Mouse (Mus musculus) midbrain, postnatal 0 days (tissue): ENCODE measurements at regions not wholly inside any gene's neighbourhood (a gene's known extent, or its start where the extent isn't known, plus 50 kb on each side); places are given as distances from the start of the nearest gene placed in this dataset.

ENCODE experiments used
- ATAC-seq: fragments of 200-750 bp; cut with Nextera tagmentation; 2 replicates; pipeline ENCODE4 v1.8.0; 2017; ENCODE audit warnings: moderate number of reproducible peaks, mild to moderate bottlenecking, moderate TSS enrichment, moderate library complexity; ENCODE audit not compliant: low FRiP score
- DNase-seq: peaks from one replicate; pipeline ENCODE4 v3.0.0-alpha.2; 2015; ENCODE audit warnings: low spot score
- H3K27ac ChIP-seq: fragments of 300-500 bp; sonication (generic); 2 replicates; pipeline ENCODE4 v1.5.1; 2014; ENCODE audit warnings: low read depth, mild to moderate bottlenecking, low read length, mixed read lengths
- H3K27me3 ChIP-seq: fragments of 300-500 bp; sonication (generic); 2 replicates; pipeline ENCODE4 v1.6.1; 2014; ENCODE audit warnings: low read length, control low read depth, mixed read lengths; ENCODE audit not compliant: insufficient read depth
- H3K36me3 ChIP-seq: fragments of 300-500 bp; sonication (generic); 2 replicates; pipeline ENCODE4 v1.6.1; 2014; ENCODE audit warnings: low read length, control low read depth, mixed read lengths; ENCODE audit not compliant: insufficient read depth
- H3K4me1 ChIP-seq: fragments of 300-500 bp; sonication (generic); 2 replicates; pipeline ENCODE4 v1.6.1; 2014; ENCODE audit warnings: mild to moderate bottlenecking, control low read depth, antibody characterized with exemption, low read length, mixed read lengths; ENCODE audit not compliant: insufficient read depth
- H3K4me2 ChIP-seq: fragments of 300-500 bp; sonication (generic); 2 replicates; pipeline ENCODE4 v1.6.1; 2014; ENCODE audit warnings: low read depth, mild to moderate bottlenecking, low read length, mixed read lengths; ENCODE audit not compliant: poor library complexity, severe bottlenecking
- H3K4me3 ChIP-seq: fragments of 300-500 bp; sonication (generic); 2 replicates; pipeline ENCODE4 v1.5.1; 2014; ENCODE audit warnings: low read depth, mild to moderate bottlenecking, low read length, moderate library complexity
- H3K9ac ChIP-seq: fragments of 300-500 bp; sonication (generic); replicated peaks from 2 replicates; pipeline ENCODE4 v1.6.1; 2014; ENCODE audit warnings: mild to moderate bottlenecking, low read length, moderate library complexity, mixed read lengths; ENCODE audit not compliant: poor library complexity, severe bottlenecking
- H3K9me3 ChIP-seq: fragments of 300-500 bp; sonication (generic); 2 replicates; pipeline ENCODE4 v1.6.1; 2016; ENCODE audit warnings: low read length, control low read depth
- CTCF ChIP-seq: IDR thresholded peaks from 2 replicates; pipeline ENCODE4 v1.5.1; 2016; ENCODE audit warnings: antibody characterized with exemption, mild to moderate bottlenecking
- WGBS: fragments of 180-500 bp; shearing (Covaris S2); extraction: QIAGEN DNeasy Blood & Tissue Kit; methylation state at CpG from one replicate; pipeline ENCODE4 v1.1.7; 2014; 5-methylcytosine and 5-hydroxymethylcytosine counted together

DNA sequence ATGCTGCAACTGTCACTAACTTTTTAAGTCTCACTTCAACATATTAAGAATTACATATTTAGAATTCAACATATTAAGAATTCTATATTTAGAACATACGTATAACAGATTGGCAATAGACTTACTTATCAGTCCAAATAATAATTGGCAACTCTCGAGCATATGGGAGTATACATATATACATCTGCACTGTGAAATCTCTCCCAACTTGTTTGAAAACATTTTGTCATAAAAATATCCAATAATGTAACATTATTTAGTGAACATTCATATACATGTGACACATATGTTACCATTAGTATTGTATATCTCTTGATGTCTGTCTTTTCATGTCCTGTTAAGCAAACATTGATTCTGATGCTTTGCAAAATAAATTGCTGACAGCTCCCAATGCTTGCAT, 768.8 kb upstream of the Cdh18 start:
- 77% methylated on average over 2 of the region's 2 CpGs for WGBS

DNA sequence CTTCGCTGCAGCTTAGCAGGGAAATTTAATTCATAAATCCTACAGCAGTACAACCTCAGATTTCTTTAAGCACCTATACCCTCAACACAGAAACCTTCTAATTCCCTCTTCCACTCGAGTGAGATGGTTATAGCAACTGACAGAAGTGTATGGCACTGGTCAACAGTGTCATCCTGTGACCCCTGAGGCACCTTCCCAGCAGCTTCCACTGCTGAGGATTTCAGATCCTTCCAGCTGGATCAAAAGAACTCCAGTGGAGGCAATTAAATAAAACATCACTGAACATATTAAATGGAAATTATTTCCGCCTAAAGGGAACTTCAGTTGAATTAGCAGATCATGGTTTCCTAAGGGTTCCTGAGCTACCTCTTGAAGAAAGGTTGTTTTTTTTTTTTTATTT, 768.1 kb upstream of the Cdh18 start:
- no peaks in the 10 kb centered on the region for H3K27me3 ChIP-seq
- no peaks in the 10 kb centered on the region for H3K9me3 ChIP-seq
- no peak overlapping the region for H3K27ac ChIP-seq
- peak; percentile 20 for DNase-seq
- no peak overlapping the region for H3K9ac ChIP-seq
- H3K4me3 ChIP-seq = no peak overlapping the region
- H3K4me1 ChIP-seq = no peaks in the 10 kb centered on the region
- H3K36me3 ChIP-seq = no peaks in the 10 kb centered on the region
- H3K4me2 ChIP-seq = no peak overlapping the region
- ATAC-seq = no peak
- 52% methylated on average over 3 of the region's 3 CpGs for WGBS
- no peak for TF ChIP-seq CTCF

More for the DNA sequence above, 768.8 kb upstream of the Cdh18 start:
- no peak for TF ChIP-seq CTCF
- Histone ChIP-seq H3K9me3 (no peaks in the 10 kb centered on the region), H3K27ac (no peak overlapping the region), H3K36me3 (no peaks in the 10 kb centered on the region), H3K4me3 (no peak overlapping the region), H3K4me2 (no peak overlapping the region), H3K27me3 (no peaks in the 10 kb centered on the region), H3K4me1 (no peaks in the 10 kb centered on the region), H3K9ac (no peak overlapping the region)
- DNase-seq = no peak
- no peak for ATAC-seq
